Mouse (Mus musculus) activated CD4-positive, CD25-positive, alpha-beta regulatory T cell, adult 4 months (primary cell): Measurements from ENCODE around the gene 1500011B03Rik. TPM values are rescaled to one million over a fixed set of nuclear protein-coding genes. Genes with fewer than 3 reads are reported as not detected.
A peak's percentile ranks its signal among the peaks of the same experiment; 100 is the strongest.

Source experiments
- ATAC-seq: one replicate; pipeline ENCODE4 v1.8.0; 2017
- polyA plus RNA-seq, 2 experiments: library from polyadenylated mRNA; unstranded; fragments of 100-300 nt; shearing (Covaris generic); gene quantifications; one replicate each; pipeline ENCODE4 v1.2.1; 2017

Gene 1500011B03Rik
- polyA plus RNA-seq, 2 experiments from 2014 or later: 52.5 to 64.1 TPM

DNA sequence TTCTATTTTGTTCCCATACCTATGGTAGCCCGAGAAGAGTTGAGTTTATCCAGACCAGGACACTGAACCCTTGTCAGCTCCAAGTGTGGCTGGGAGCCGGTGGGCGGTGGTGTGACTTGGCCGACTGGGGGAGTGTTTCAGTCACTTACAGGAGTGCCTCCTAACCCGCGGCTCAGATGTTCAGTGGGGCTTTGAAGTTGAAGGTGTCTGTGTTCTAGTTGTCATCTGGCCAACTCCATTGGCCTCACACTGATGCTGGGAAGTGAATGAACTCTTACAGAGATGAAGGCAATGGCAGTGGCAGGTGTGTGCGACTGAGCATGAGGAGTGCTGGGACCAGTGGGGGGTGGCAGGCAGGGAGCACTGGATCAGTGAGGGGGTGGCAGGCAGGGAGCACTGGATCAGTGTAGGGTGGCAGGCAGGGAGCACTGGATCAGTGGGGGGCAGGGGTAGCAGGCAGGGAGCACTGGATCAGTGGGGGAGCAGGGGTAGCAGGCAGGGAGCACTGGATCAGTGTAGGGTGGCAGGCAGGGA is 43.2 kb downstream of the 1500011B03Rik start:
- ATAC-seq: no peak

DNA sequence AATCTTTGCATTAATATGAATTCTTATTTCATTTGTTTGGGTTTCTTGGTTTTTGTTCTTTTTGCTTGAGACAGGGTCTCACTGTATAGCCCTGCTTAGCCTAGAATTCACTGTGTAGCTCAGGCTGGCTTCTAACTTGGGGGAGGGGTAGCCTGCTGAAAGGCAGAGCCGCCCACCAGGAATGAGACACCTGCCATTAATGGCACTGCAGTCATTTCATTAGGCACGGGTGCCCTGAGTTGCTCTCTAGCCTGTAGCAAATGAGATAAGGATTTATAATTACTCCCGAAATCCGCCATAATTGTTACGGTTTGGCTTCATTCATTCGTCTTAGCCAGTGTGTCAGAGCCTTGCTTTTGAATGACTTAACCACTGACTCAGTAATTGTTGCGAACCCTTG is 47.1 kb downstream of the 1500011B03Rik start:
- no peak for ATAC-seq

DNA sequence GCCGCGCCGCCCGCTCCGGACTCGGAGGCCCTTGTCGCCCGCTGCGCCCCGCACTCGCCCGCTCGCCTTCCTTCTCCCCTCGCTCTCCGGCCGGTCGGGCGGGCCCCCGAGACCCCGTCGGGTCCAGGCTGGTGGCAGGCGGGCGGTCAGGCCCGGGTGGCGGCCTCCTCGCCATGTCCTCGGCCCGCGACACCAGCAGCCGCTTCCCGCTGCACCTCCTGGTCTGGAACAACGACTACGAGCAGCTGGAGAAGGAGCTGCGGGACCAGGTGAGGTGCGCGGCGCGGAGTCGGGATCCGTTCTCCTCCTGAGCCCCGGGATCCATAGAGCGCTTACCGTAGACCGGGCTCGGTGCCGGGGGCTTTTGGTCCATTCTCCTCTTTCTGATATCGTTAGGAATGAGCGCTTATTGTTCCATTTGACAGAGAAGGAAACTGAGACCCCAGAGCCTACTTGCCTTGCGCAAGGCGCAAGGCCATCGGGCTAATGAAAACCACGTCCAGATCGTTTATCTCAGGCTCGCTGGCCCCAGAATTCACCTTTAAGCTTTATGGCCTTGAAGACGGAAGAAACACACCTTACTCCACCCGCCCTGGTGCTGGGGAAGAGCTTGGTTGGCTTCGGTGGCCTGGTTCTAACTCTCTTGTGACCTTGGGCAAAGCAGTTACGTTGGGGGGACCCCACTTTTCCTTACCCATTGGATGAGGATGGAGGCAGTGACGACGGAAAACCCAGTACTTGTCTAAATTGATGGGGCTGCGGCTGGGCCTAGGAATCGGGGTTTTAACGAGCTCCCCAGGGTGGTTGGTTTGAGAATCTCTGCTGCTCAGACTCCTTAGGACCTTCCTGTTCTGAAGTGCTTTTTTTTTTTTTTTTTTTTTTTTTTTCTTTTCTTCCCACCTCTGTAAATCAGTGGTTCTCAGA is 48.0 kb downstream of the 1500011B03Rik start, which contains the start of gene Git2:
Gene Git2, minus strand, starts transcription at position 462 of the 924 bp plus-strand sequence.
- no peak for ATAC-seq

DNA sequence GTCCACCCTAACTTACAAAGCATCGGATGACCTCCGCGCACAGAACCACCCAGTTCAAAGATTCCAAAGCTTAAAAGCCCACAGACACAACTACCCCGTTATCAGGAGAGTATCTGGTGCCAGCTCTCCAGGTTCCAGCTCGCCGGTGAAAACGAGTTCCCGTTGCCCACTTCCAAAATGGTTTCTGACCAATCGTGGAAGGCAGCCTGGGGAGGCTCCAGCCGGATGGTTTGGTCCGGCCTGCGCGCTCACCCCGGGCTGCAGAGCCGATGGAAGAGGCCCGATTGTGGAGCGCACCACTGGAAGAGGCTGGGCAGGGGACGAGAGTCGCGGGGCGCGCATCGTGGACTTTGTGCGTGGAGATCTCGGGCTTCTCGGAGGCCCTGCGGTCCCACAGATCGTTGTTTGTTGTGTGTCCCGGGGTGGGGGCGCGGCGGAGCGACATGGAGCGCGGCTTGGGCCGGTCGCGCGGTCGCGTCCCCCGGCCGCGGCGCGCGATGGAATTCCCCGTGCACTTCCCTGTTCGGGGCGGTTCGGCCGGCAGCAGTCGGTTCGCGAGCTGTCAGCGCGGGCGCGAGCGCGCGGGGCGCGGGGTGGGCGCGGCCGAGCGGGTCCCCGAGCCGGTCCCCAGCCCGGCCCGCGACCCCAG is 48.7 kb downstream of the 1500011B03Rik start, which contains the start of gene Ankrd13a:
Gene Ankrd13a, plus strand, starts transcription at position 275 of the 649 bp plus-strand sequence.
- peak; percentile 77 for ATAC-seq

DNA sequence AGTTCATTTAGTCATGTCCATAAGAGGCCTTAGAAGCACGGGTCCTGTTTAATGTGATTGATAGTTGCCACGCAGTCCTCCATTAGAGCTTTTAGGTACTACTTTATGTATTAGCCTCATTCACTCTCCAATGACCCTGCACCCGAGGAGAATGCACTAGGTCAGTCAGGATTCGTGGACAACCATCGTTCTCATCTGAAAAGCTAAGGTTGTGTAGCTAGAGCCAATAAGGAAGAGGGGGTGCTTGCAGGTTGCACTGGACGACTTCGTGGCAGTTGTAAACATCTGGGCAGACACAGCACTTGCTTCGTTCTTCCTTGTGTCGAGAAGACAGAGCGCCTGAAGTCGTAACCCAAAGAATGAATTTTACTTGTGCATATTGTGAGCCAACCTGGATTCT is 49.5 kb downstream of the 1500011B03Rik start:
- no peak for ATAC-seq

DNA sequence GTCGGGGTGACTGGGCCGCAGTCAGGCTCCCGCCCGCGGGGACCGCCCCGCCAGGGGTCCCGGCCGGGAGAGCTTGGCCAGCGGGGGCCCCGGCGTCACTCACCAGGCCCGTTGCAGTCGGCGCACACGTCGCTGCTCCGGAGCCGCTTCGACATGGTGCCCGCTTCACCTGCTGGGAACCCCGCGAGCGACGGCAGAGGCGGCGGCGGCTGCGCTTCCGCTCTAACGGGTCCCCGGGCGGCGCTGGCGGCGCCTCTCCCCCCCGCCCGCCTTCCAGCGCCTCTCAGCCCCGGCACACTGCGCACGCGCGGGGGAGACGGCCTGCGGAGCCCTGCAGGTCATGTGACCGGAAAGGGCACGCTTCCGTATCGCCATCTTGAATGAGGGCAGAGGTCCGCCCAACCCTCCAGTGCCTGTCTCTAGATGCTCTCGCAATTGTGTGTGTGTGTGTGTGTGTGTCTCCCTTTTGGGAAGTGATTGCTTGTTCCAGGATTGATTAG is 50.0 kb downstream of the 1500011B03Rik start:
- ATAC-seq: peak; percentile 58

DNA sequence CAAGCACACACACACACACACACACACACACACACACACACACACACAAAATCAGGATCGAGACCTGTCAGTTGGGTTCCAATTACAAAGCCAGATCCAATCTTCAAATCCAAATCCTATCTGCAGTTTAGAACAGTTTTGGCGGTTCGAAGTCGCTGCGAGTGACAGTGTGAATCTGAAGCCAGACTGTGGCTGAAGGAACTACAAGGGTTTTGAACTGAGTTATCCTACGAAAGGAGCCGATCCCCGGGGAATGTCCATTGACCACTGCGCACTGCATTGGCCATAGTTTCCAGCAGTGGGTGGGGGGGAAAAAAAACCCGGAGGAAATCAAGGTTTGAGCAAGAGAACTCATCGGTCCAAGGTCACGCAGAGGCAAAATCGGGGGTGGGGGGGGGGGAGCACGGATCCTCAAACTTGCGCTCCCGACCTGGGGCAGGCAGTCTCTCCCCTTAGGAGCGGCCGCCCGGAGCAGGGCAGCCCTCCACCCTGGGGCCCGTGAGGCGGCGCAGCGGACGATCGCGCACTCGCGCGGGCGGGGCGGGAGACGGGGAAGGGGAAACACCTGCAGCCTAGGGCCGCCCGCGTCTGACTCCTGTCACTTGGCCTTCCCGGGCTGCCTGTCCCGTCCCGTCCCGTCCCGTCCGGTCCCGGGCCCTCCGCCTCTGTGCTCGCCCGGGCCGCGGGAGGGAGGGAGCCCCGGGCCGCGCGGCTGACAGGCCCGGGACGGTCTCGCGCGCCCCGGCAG is 50.6 kb downstream of the 1500011B03Rik start:
- no peak for ATAC-seq

DNA sequence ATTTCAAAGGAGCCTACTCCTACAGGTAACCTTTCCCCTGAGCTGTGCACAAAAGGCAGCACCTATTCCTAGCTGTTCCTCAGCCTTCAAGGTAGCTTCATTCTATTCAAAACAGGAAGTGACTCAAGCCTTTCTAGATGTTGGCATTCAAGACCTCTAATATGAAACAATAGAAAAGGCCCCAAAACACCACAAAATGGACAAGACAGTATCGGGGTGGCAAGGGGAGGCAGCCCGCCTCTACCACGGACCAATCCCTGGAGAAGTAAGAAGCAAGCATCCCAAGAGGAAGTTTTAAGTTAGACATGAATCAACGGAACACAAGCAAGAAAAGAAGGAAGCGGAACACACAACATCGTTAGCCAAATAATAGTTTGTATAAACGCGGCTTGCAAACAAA is 51.5 kb downstream of the 1500011B03Rik start:
- no peak for ATAC-seq

DNA sequence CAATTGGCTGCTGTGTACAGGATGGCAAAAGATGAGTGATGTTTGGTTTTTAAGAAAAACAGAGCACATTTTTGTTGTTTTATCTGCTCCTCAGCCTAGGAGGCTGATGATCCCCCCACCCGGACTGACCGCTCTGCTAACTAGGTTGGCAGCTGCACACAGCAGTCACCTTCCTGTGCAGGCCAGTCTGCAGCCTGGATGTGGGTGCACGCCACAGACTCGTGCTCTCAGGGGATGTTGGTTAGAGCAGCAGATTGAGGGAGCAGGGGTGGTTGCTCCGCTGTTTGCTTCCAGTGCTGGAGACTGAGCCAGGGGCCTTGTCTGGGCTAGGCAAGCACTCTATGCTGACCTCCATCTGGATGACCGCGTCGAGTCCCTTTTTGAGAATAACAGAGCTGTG is 53.5 kb downstream of the 1500011B03Rik start:
- ATAC-seq: no peak

DNA sequence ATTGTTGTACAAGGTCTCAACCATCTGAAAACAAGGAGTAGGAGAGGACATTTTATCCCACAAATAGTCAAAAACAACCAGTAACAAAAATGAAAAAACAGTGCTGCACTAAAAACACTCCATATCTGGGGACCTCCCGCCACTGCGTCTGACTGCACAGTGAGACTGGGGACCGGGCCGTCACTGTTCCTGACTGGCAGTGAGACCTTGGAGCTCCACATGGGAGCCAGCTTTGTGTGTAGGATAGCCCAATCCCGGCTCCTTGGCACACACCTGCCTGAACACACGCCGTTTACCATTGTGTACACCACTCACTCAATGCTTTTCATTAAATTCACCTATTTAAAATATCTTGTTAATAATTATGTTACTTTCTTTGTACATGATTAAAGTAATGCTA is 56.1 kb downstream of the 1500011B03Rik start:
- ATAC-seq: no peak

DNA sequence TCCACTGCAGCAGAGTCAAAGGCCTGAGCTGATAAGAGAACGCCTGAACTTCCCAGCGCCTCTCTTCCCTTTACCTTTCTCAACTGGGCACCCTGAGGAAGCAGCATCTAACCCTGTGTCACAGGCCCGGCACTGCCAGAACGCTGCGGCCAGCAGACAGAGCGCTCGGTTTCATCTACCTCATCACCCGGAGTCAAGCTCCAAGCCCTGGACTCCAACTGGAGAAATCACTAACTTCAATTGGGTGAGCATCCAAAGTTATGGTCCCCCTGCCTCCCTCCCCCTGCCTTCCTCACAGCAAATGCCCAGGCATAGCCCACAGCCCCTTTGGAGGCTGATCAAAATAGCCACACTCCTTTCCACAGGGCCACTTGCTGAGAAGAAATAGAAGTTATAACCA is 56.6 kb downstream of the 1500011B03Rik start:
- ATAC-seq: no peak

DNA sequence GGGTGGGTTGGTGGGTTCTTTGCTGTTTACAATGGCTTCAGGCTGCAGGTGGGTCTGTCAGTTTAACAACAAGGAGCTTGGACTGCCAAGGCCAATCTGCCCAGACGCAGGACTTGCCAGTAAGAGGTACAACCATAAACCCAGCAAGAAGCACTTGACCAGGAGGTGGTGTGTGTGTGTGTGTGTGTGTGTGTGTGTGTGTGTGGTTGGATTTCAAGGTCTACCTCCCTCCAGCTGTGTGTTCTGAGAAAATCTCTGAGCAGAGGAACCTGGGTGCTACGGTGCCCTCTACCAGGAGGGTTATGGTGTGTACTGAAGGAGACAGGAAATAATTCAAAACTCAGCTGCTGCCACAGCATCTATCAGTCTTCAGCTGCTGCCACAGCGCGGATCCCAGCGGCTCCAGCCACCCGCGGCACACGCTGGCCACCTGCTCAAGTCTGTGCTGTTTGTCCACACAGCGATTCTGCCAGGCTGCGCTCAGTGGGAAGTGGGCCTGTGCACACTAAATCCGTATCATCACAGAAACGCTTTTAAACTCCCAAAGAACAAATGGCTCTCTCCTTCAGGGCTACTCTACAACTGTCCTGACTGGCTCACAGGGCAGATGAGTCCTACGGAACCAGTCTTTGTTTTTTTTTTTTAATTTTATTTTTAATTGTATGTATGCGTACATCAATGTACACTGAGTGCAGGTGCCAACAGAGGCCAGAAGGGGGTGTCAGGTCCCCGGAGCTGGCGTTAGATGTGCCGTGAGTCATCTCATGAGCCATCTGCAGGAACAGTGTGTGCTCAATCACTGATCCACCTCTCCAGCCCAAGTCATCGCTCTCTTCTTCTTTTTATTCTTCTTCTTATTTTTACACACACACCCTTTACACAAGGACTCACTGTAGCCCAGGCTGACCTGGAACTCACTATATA is 58.2 kb downstream of the 1500011B03Rik start:
- no peak for ATAC-seq

DNA sequence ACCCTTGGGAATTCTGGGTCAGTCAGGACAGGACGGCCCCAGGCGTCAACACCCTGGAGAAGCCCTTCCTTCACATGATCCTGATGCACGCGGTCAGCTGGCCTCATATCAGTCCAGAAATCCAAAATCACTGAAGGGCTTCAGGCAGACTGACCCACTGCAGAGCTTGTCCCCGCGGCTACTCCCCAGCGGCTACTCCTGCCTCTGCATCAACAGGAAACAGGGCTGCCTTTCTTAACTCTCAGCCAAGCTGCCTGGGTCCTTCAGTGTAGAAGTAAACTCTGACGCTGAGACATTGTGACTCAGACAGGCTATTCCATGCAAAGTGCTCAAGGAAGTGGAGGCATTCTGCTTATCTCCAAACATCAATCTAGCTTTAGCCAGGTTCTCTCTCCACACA is 61.3 kb downstream of the 1500011B03Rik start:
- ATAC-seq: no peak

DNA sequence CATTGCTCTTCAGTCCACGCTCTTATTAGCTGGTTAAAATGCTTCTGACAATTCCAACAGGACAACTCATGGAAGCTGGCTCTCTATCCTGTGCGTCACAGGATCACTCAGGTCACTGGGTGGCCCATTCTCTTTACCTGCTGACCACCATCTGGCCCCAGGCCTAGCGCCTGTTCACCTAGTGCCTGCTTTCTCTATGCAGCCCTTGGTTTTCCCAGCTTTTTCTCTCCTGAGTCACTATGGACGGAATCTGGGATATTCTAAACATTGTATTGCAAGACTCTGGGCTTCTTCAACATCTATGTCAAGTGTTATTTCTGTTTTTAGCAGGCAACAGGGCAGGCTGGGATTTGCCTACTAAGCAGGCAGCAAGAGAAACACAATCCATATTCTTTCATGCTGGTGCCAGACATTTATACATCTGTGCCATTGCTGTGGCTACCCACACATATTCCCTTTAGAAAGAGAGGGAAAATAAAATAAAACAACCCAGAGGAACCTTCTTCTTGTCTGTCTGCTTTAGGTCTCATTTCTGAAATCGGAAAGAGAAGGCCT is 63.7 kb downstream of the 1500011B03Rik start:
- ATAC-seq: no peak

Other genes starting within 250 kb of the 1500011B03Rik start
- gene Trpv4, start 165.0 kb downstream of the 1500011B03Rik start, polyA plus RNA-seq: under 1 TPM; 0.24 to 0.25 TPM
- gene Gltp, start 132.5 kb downstream of the 1500011B03Rik start, polyA plus RNA-seq: 100 to 1,000 TPM; 251 to 266 TPM
- gene Tchp, start 115.7 kb downstream of the 1500011B03Rik start, polyA plus RNA-seq: 10 to 100 TPM in 1 of 2 experiments, 1 to 10 TPM in 1; 4.4 to 15.0 TPM
- gene Ankrd13a, start 48.8 kb downstream of the 1500011B03Rik start, polyA plus RNA-seq: 10 to 100 TPM; 22.2 to 22.8 TPM
- 100 to 1,000 TPM; 126 to 150 TPM for gene Git2, start 48.0 kb downstream of the 1500011B03Rik start, polyA plus RNA-seq
- gene 4930519G04Rik, start 30.2 kb upstream of the 1500011B03Rik start, polyA plus RNA-seq: not detected
- not detected for gene Gm9936, start 35.2 kb upstream of the 1500011B03Rik start, polyA plus RNA-seq
- gene Oasl2, start 73.5 kb upstream of the 1500011B03Rik start, polyA plus RNA-seq: 10 to 100 TPM in 1 of 2 experiments, 1 to 10 TPM in 1; 6.8 to 14.9 TPM
- 1 to 10 TPM; 1.7 to 4.1 TPM for gene Oasl1, start 99.8 kb upstream of the 1500011B03Rik start, polyA plus RNA-seq
- gene 2210016L21Rik, start 118.7 kb upstream of the 1500011B03Rik start, polyA plus RNA-seq: 10 to 100 TPM; 38.4 to 39.0 TPM
- gene Hnf1a, start 147.6 kb upstream of the 1500011B03Rik start, polyA plus RNA-seq: under 1 TPM in 1 of 2 experiments, not detected in 1; 0.13 TPM
- 10 to 100 TPM; 12.2 to 13.3 TPM for gene Sppl3, start 187.7 kb upstream of the 1500011B03Rik start, polyA plus RNA-seq